Mouse (Mus musculus) MEL (cell line): ENCODE results near the gene Gm49630. TPM values are rescaled to one million over a fixed set of nuclear protein-coding genes. Genes with fewer than 3 reads are reported as not detected.
"Not testable (repeated sequence)": the region's sequence is repeated elsewhere in the genome, so short reads cannot be mapped to it uniquely, and the experiment has no call there.

ENCODE experiments used
- DNase-seq: peaks from one replicate; pipeline ENCODE4 v3.0.0; 2011; ENCODE audit warnings: low read depth, low spot score
- H3K27ac ChIP-seq: 2 replicates; pipeline ENCODE4 v1.5.1; 2012; ENCODE audit warnings: low read depth, mild to moderate bottlenecking, control low read depth, low read length, moderate library complexity; ENCODE audit not compliant: control insufficient read depth
- H3K27me3 ChIP-seq, 2 experiments: fragments of 150-350 bp in 1 of 2; sonication (generic) in 1 of 2; 2 replicates each; pipeline ENCODE4 v1.6.1; 2012; ENCODE audit warnings: low read length in 2 of 2, mild to moderate bottlenecking in 2 of 2, improper control_type of control experiment in 1 of 2, moderate library complexity in 1 of 2; ENCODE audit not compliant: insufficient read depth in 2 of 2, control insufficient read depth in 1 of 2
- H3K36me3 ChIP-seq, 2 experiments: 2 replicates each; pipeline ENCODE4 v1.6.1; 2012 to 2014; ENCODE audit warnings: low read length in 2 of 2, improper control_type of control experiment in 1 of 2, inconsistent platforms in 1 of 2, mild to moderate bottlenecking in 1 of 2; ENCODE audit not compliant: insufficient read depth in 2 of 2, control insufficient read depth in 1 of 2
- H3K4me1 ChIP-seq, 2 experiments: fragments of 150-350 bp in 1 of 2; sonication (generic) in 1 of 2; 2 replicates each; pipeline ENCODE4 v1.6.1; 2012; ENCODE audit warnings: low read length in 2 of 2, improper control_type of control experiment in 1 of 2, mild to moderate bottlenecking in 1 of 2; ENCODE audit not compliant: insufficient read depth in 2 of 2, control insufficient read depth in 1 of 2
- H3K4me3 ChIP-seq, 2 experiments: fragments of 150-350 bp in 1 of 2; sonication (generic) in 1 of 2; 2 replicates each; pipeline ENCODE4 v1.5.1; 2012; ENCODE audit warnings: low read depth in 2 of 2, low read length in 2 of 2, mild to moderate bottlenecking in 2 of 2, moderate library complexity in 2 of 2, control low read depth in 1 of 2, improper control_type of control experiment in 1 of 2; ENCODE audit not compliant: control insufficient read depth in 1 of 2, insufficient read depth in 1 of 2
- H3K79me2 ChIP-seq: 2 replicates; pipeline ENCODE4 v1.6.1; 2012; ENCODE audit warnings: mild to moderate bottlenecking, low read length, moderate library complexity; ENCODE audit not compliant: control insufficient read depth, poor library complexity, insufficient read depth
- H3K9ac ChIP-seq: 2 replicates; pipeline ENCODE4 v1.6.1; 2012; ENCODE audit warnings: low read depth, mild to moderate bottlenecking, control low read depth, low read length, moderate library complexity; ENCODE audit not compliant: control insufficient read depth, poor library complexity, severe bottlenecking
- H3K9me3 ChIP-seq: fragments of 150-350 bp; sonication (generic); replicated peaks from 2 replicates; pipeline ENCODE4 v1.6.1; 2012; ENCODE audit warnings: mild to moderate bottlenecking, low read length, improper control_type of control experiment, moderate library complexity; ENCODE audit not compliant: insufficient read depth
- polyA plus RNA-seq, 2 experiments: library from polyadenylated mRNA; stranded (reverse) in 1 of 2; unstranded in 1 of 2; fragments of >175 nt in 1 of 2; fragments of >200 nt in 1 of 2; gene quantifications; 2 replicates each; pipeline versions ENCODE4 v1.2.1 to v1.2.4; 2012; ENCODE audit warnings: low replicate concordance in 2 of 2, low read depth in 1 of 2; ENCODE audit not compliant: insufficient read length in 2 of 2, insufficient read depth in 1 of 2, missing spikeins in 1 of 2
- total RNA-seq: library from RNA; depleted of rRNA; stranded (reverse); fragments of 300-350 nt; gene quantifications from 2 replicates; pipeline ENCODE4 v1.2.3, GENCODE M21; 2012; rRNA removed

Gene Gm49630
- total RNA-seq = not detected in 2 replicates
- polyA plus RNA-seq = not detected

- not testable (repeated sequence) for DNase-seq, H3K4me3 ChIP-seq, H3K27ac ChIP-seq, H3K27me3 ChIP-seq, H3K9ac ChIP-seq, H3K4me1 ChIP-seq, H3K36me3 ChIP-seq, H3K9me3 ChIP-seq, H3K79me2 ChIP-seq
Measured at GRCm38 (mm10) chr17:7371879-7372278, at the start of gene Gm49630. Gene Gm49630 (minus strand): TSS chr17:7371979.

GRCm38 (mm10) chr17:7420191-7420973 is 48.6 kb upstream of the Gm49630 start:
- not testable (repeated sequence) for H3K27ac ChIP-seq, DNase-seq

DNA sequence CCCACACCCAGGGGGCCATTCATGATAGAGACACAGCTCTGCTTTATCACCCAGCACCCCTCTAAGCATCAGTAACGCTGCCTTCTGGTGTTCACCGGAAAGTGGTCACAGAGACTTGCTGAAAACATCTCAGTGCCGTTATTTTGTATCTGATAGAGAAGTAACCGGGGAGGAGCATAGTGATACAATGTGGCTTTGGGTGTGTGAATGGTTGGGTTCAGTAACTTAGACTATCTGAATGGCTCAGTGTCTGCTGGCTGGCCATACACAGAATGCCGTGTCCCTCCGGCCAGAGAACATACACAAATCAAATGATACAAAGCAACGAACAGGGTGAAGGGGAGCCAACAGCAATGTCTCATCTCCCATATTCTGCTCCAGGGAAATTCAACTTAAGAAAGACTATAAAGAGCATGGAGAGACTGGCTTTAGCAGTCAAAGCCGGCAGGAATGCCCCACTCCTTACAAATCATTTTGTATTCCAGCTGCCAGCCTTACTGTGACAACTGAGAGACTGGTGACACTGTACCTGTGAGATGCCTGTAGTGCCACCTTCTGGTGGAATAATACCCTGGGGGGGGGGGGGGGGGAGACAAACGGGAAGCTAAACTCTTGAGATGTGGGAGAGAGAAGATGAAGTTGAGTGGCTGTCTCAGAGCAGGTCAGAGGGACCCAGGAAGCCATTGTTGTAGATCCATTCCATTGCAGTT is 43.0 kb upstream of the Gm49630 start:
- DNase-seq, H3K4me1 ChIP-seq, H3K4me3 ChIP-seq, H3K27me3 ChIP-seq, H3K27ac ChIP-seq, H3K9ac ChIP-seq, H3K36me3 ChIP-seq, H3K79me2 ChIP-seq, H3K9me3 ChIP-seq: not testable (repeated sequence)

More at GRCm38 (mm10) chr17:7420191-7420973, 48.6 kb upstream of the Gm49630 start:
- H3K4me3 ChIP-seq, H3K79me2 ChIP-seq, H3K9me3 ChIP-seq, H3K27me3 ChIP-seq, H3K36me3 ChIP-seq, H3K9ac ChIP-seq, H3K4me1 ChIP-seq: not testable (repeated sequence)

- H3K9ac ChIP-seq, H3K27ac ChIP-seq, H3K36me3 ChIP-seq, H3K4me3 ChIP-seq, H3K79me2 ChIP-seq, H3K27me3 ChIP-seq, DNase-seq, H3K4me1 ChIP-seq, H3K9me3 ChIP-seq: not testable (repeated sequence)
Measured at GRCm38 (mm10) chr17:7413336-7413735, 41.6 kb upstream of the Gm49630 start.

DNA sequence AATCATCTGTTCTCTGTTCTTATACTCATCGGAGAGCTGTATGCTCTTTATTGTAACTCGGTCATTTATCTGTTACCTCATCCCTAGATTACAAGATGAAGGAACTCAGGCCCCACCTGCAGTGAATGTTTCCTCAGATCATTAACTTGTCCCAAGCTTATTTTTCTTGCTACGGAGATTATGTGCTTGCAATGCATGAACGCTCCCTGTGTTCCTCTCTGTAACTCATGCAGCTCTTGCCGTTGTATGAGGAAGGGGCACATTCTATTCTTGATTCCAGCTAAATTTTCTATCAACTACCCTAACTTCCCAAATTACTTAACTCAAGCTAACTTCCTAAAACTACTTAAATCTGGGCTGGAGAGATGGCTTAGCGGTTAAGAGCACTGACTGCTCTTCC is 28.0 kb upstream of the Gm49630 start:
- not testable (repeated sequence) for H3K27ac ChIP-seq, H3K9me3 ChIP-seq, DNase-seq, H3K4me1 ChIP-seq, H3K27me3 ChIP-seq, H3K79me2 ChIP-seq, H3K4me3 ChIP-seq, H3K36me3 ChIP-seq, H3K9ac ChIP-seq

DNA sequence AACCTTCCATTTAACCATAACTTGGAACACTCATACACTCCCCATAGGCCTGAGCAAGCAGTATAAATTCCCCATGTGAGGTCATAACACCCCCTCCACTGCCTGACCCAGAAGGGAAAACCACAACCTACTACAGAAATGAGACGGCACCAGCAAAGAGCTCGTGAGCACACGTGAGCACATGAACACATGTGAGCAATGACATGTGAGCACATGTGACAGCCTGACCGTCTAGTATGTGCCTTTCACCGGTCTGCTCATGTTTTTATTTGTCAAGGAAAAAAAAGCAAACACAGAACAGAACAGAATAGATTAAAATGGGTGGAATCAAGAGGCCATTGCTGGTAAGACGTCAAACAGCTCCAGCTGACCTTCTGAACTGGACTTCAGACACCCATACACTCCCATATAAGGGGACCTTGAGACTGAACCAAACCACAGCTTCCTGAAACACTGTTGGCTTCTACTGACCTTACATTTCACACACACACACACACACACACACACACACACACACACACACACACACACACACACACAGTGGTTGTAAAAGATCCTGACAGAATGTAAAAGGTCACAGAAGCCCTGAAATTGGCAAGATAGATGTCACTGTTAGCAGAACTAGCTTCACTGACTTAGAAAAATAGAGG is 26.5 kb upstream of the Gm49630 start:
- not testable (repeated sequence) for H3K27ac ChIP-seq, H3K4me3 ChIP-seq, H3K36me3 ChIP-seq, H3K79me2 ChIP-seq, DNase-seq, H3K4me1 ChIP-seq, H3K9ac ChIP-seq, H3K9me3 ChIP-seq, H3K27me3 ChIP-seq

DNA sequence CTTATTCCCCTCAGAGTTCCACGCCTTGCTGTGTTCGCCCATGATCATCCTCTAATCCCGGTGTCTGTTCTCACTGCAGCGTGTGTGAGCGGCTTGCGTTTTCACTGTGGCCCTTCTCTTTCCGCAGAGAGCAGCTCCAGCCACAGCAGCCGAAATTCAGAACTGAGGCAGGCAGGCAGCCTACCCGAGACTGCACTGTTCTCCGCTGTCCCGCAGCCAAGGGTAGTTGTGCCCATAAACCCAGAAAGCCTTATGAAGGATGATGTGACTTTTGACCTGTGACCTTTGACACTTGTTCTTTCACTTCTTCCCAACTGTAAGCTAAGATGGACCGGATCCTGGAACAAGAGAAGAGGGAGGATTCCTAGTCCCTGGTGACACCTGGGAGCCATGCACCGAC is 25.3 kb upstream of the Gm49630 start:
- not testable (repeated sequence) for H3K4me3 ChIP-seq, H3K9me3 ChIP-seq, H3K79me2 ChIP-seq, DNase-seq, H3K4me1 ChIP-seq, H3K27ac ChIP-seq, H3K9ac ChIP-seq, H3K36me3 ChIP-seq, H3K27me3 ChIP-seq
